8 mouse cellular contexts compared by ENCODE assay signal in the genomic region with DNA sequence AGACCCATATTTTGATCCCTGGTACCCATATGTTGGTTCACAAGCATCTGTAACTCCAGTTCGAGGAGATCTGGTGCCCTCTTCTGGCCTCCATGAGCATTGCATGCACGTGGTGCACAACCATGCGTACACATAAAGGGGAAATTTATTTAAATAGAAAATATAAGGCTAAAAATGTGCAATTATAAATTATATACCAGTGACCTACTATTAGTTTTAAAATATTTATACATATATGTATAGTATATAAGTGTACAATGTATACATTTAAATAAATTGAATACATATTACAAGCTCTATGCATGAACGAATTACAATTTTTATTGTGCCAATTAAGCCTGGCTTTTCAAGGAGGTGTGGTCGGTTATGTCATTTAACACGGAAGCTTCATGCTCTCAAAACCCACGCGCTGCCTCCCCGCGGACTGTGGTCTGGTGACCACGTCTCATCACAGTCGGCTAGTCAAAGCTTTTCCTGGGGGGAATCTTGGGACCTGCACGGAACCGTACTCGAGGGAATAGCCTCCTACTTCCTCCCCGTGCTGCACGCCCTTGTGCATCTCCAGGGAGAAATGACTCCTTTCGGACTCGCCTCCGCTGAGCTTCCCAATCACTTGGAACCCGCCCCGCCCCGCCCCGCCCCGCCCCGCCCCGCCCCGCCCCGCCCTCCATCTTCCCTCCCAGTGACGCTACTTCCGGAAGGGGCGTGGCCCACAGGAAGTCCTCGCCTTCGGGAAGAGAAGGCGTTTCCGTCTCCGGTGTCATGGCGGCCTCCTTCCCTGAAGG. TPM values are rescaled to one million over a fixed set of nuclear protein-coding genes. Genes with fewer than 3 reads are reported as not detected.
DNase-seq lines count a peak whose midpoint lies in the region; ATAC-seq lines count a peak whose summit lies in the region.

A gene (plus strand): TSS at position 691 of the 785 bp plus-strand sequence.

- DNase-seq in B cell, adult 2 months, result peak; percentile 84 to 88
- peak; percentile 95 for DNase-seq in brain, adult 2 months (ENCODE audit: low read depth, low spot score)
- DNase-seq in heart, embryonic 10.5 days (ENCODE audit: low spot score), result peak; percentile 91
- DNase-seq in liver, result peak; percentile 92
- peak; percentile 82 to 91 for DNase-seq in spleen, postnatal 4 days (ENCODE audit: low spot score in 2 of 2)

- peak within 1 kb of the TSS; percentile 88 for H3K9ac ChIP-seq in kidney, embryonic 15.5 days

- peak within 1 kb of the TSS; percentile 87 for H3K27ac ChIP-seq in heart, embryonic 10.5 days
- H3K27ac ChIP-seq in kidney, embryonic 15.5 days, result peak within 1 kb of the TSS; percentile 86

- WGBS in heart, embryonic 10.5 days, result 2% methylated on average over 29 of the region's 38 CpGs
- WGBS in kidney, embryonic 15.5 days, result 1% methylated on average over 38 of the region's 38 CpGs

- no peaks in the 10 kb centered on the region for H3K9me3 ChIP-seq in heart, embryonic 10.5 days
- no peaks in the 10 kb centered on the region for H3K9me3 ChIP-seq in kidney, embryonic 15.5 days (replicated peaks)

- H3K4me3 ChIP-seq in heart, embryonic 10.5 days, result peak within 1 kb of the TSS; percentile 89
- H3K4me3 ChIP-seq in kidney, embryonic 15.5 days (replicated peaks), result peak within 1 kb of the TSS; percentile 100

- H3K4me1 ChIP-seq in heart, embryonic 10.5 days, result peaks cover 10% of the 10 kb centered on the region
- H3K4me1 ChIP-seq in kidney, embryonic 15.5 days, result peaks cover 23% of the 10 kb centered on the region

- H3K36me3 ChIP-seq in heart, embryonic 10.5 days, result peaks cover 23% of the 10 kb centered on the region
- H3K36me3 ChIP-seq in kidney, embryonic 15.5 days, result peaks cover 23% of the 10 kb centered on the region

- peak within 1 kb of the TSS; percentile 75 for H3K4me2 ChIP-seq in kidney, embryonic 15.5 days

- ATAC-seq in erythroblast, adult 5-6 weeks (replicated peaks; ENCODE audit: low FRiP score, poor library complexity, severe bottlenecking), result peak; percentile 90
- ATAC-seq in kidney, embryonic 15.5 days (replicated peaks; ENCODE audit: low FRiP score), result peak; percentile 91
- peak; percentile 89 for ATAC-seq in monocyte, adult 5-6 weeks (replicated peaks; ENCODE audit: insufficient number of reproducible peaks, low FRiP score, low TSS enrichment, poor library complexity, severe bottlenecking)

- no peaks in the 10 kb centered on the region for H3K27me3 ChIP-seq in heart, embryonic 10.5 days (ENCODE audit: insufficient read depth, poor library complexity, severe bottlenecking)
- H3K27me3 ChIP-seq in kidney, embryonic 15.5 days, result no peaks in the 10 kb centered on the region

RNA-seq across cellular contexts. Expression of the gene that starts here (rescaled TPM):
- 6.3 and 6.5 TPM in 2 replicates for total RNA-seq in erythroblast, adult 5-6 weeks (2015; ENCODE audit: low replicate concordance)
- total RNA-seq in erythroblast, adult 5-6 weeks (2017; ENCODE audit: low replicate concordance), result 4.7 and 5.3 TPM in 2 replicates
- polyA plus RNA-seq in heart, embryonic 10.5 days (2016; fragmentation: Nextera tagmentation; extraction: Ambion mirVana), result 30.8 and 42.5 TPM in 2 replicates
- 45.6 TPM in 2 replicates for polyA plus RNA-seq in kidney, embryonic 15.5 days (2015; fragmentation: Nextera tagmentation; extraction: Ambion mirVana)
- 10.0 to 17.4 TPM (median 12.2 TPM) in 3 replicates for total RNA-seq in monocyte, adult 5-6 weeks (2017)

Comparison
In these comparisons a context has a peak if more than half of its experiments do, and no peak if none do; other contexts are left out.
1. Peak in every context shown above with its lines: DNase-seq, ATAC-seq, H3K4me3 ChIP-seq and H3K27ac ChIP-seq.